Mouse (Mus musculus) olfactory bulb, adult 2 months (tissue): ENCODE measurements around the gene Slc2a5. TPM values are rescaled to one million over a fixed set of nuclear protein-coding genes. Genes with fewer than 3 reads are reported as not detected.
A peak's percentile ranks its signal among the peaks of the same experiment; 100 is the strongest.

Experiments
- H3K27ac ChIP-seq: fragments of 200-500 bp; 2 replicates; pipeline ENCODE4 v1.5.1; 2012; ENCODE audit warnings: low read depth, low read length; ENCODE audit not compliant: insufficient read depth
- H3K4me1 ChIP-seq: fragments of 200-500 bp; 2 replicates; pipeline ENCODE4 v1.6.1; 2012; ENCODE audit warnings: low read length; ENCODE audit not compliant: control insufficient read depth, insufficient read depth
- H3K4me3 ChIP-seq: fragments of 200-500 bp; 2 replicates; pipeline ENCODE4 v1.5.1; 2012; ENCODE audit warnings: mild to moderate bottlenecking, low read depth, low read length, moderate library complexity; ENCODE audit not compliant: insufficient read depth
- CTCF ChIP-seq: fragments of 200-500 bp; IDR thresholded peaks from 2 replicates; pipeline ENCODE4 v1.5.1; 2012; ENCODE audit warnings: low read depth, mild to moderate bottlenecking, low read length, moderate library complexity; ENCODE audit not compliant: insufficient read depth
- POLR2A ChIP-seq: fragments of 200-500 bp; IDR thresholded peaks from 2 replicates; pipeline ENCODE4 v1.6.1; 2012; ENCODE audit warnings: mild to moderate bottlenecking, low read depth, low read length, moderate library complexity; ENCODE audit not compliant: insufficient read depth
- WGBS: fragments of 180-500 bp; shearing (Covaris S2); methylation state at CpG from one replicate; pipeline ENCODE4 v1.1.7; 2018; 5-methylcytosine and 5-hydroxymethylcytosine counted together
- polyA plus RNA-seq: library from polyadenylated mRNA; stranded (reverse); fragments of >200 nt; gene quantifications from 2 replicates; pipeline ENCODE4 v1.2.4, GENCODE M21; 2012; ENCODE audit warnings: low replicate concordance; ENCODE audit not compliant: missing spikeins, insufficient read depth, insufficient read length

Gene Slc2a5
- polyA plus RNA-seq, 1 experiment: not detected

DNA sequence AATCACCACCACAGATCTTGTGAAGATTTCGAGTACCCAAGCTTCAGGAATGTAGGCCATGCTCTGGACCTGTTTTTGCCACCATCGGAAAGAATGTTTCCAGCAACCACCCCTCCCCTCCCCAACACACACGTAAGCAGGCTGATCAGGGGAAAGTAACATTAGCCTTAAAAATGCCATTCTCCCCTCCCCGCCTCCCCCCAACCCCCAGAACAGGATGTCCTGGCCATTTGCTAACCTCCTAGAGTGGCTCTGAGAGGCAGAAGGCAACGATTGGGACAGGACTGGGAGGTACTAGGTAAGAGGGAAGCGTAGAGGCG is 32.3 kb upstream of the Slc2a5 start:
- Histone ChIP-seq H3K4me3 (peak overlapping the region; percentile 53; the same call in 1 of the 2 replicates), H3K27ac (no peak overlapping the region), H3K4me1 (peaks cover 12% of the 10 kb centered on the region)
- WGBS: 4% methylated on average over 7 of the region's 7 CpGs
- TF ChIP-seq CTCF: no peak

DNA sequence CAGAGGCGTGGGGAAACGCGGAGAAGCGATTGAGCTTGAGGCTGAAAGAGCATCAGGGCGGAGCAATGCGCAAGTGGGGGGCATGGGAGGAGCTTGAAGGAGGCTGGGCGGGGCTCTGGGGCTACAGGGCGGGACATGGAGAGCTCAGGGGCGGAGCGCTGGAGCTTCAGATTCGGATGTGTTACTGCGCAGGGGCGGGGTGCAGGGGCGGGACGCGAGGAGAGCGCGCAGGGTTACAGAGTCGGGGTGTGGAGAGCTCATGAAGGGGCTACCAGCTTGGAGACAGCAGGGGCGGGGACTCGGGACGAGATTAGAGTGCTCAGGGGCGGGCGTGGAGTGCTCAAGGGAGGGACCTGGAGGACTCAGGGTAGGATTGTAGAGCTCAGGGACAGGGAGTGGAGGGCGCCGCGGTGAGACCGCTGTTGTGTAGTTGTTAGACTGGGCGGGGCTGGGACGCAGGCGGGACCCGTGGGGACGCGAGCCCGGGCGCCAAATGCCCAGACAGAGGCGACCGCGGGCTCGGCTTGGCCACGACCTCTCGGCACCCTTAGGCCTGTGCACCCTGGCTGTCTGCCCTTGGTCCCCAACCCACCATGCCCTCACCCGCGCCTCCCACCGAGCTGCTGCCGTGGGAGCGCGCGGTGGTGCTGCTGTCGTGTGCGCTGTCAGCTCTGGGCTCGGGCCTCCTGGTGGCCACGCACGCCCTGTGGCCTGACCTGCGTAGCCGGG is 31.8 kb upstream of the Slc2a5 start, which contains the start of gene Gpr157:
Gpr157 (plus strand) TSS at position 205 of the 729 bp plus-strand sequence.
- H3K4me3 ChIP-seq: peak within 1 kb of the TSS; percentile 53
- peaks cover 12% of the 10 kb centered on the region for H3K4me1 ChIP-seq
- under 1% methylated on average over 55 of the region's 56 CpGs for WGBS
- H3K27ac ChIP-seq: no peak within 1 kb of the TSS
- TF ChIP-seq CTCF (no peak), POLR2A (no peak)

DNA sequence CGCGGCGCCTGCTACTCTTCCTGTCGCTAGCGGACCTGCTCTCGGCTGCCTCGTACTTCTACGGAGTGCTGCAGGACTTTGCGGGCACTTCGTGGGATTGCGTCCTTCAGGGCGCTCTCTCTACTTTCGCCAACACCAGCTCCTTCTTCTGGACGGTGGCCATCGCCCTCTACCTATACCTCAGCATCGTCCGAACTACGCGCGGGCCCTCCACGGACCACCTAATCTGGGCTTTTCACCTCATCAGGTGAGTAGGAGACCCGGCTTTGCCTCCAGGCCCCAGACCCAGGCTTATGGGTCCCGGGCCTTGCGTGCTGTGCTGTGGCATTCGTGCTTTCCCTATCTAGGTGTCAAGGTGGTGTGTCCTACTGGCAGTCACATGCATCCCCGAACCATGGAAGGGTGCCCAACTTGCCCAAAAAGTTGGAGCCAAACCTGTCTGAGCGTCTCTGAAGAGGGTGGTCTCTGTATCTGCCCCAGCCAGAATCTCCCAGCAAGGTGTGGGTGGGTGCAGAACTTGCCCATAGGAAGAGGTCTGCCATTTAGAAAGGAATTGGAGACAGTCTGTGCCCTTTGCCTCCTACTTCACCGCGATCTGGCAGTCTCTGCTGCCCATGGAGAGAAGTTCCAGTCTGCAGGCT is 31.1 kb upstream of the Slc2a5 start:
- peak overlapping the region; percentile 53 for H3K4me3 ChIP-seq
- 23% methylated on average over 29 of the region's 29 CpGs for WGBS
- no peak overlapping the region for H3K27ac ChIP-seq
- TF ChIP-seq CTCF: no peak
- peaks cover 12% of the 10 kb centered on the region for H3K4me1 ChIP-seq

DNA sequence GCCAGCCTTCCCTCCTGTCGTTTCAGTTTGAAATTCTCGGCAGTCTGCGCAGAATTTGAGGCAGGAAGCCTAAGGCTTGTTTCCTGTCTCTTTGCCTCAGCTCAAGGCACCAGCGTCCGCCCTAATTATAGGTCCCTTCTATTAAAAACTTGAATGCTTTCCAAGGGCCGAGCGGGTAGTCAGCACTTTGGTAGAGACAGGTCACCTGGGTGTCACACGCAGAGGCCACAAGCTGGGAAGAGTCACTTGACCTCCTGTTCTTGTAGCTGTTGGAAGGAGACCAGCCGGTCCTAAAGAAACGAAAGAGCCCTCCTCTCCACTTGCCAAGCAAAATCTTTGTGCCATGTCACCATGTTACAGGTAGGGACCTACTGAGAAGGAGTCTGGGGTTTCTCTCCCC is 30.0 kb upstream of the Slc2a5 start:
- no peak overlapping the region for H3K27ac ChIP-seq
- no peak overlapping the region for H3K4me3 ChIP-seq
- peaks cover 12% of the 10 kb centered on the region for H3K4me1 ChIP-seq
- TF ChIP-seq POLR2A (no peak), CTCF (no peak)
- 59% methylated on average over 10 of the region's 10 CpGs for WGBS

DNA sequence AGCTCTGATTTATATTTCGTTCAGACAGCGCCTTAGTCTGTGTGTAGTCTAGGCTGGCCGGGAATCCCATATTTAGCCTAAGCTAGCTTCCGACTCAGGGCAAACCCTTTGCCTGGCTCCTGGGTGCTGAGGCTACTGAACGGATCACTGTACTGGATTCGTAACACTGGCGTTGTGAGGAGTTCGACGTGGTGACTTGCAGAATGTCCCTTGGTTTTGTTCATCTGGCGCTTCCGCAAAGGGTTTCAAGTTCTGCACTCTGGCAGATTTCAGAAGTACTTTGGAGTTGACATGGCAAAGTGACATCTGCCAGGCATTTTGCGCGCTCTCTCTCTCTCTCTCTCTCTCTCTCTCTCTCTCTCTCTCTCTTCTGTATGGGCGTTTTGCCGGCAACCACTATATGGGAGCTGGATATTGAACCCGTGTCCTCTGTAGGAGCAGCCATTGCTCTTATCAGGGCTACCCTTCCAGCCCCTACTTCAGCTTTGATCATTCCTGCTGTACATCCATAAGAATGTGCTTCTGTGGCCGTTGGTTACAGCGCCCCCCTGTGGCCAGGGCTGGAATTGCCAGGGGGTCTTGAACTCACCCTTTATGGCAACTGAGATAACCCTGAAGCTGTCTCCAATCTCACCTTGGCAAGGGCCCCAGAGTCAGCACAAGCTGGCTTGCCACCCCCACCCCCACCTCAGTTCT is 27.0 kb upstream of the Slc2a5 start:
- no peak overlapping the region for H3K4me3 ChIP-seq

DNA sequence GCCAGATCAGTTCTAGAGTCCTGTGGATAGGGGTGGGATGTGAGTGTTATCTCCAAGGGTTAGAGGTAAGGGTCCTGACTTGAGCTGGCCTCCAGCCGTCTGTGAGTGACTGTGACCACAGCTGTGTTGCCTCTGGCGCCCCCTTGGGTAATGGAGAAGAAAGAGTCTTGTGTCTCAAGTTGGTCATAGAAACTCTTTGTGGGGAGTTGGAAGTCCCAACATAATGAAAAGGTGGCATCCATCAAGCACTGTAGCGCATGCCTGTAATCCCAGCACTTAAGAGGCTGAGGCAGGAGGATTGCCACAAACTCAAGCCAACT is 26.5 kb upstream of the Slc2a5 start:
- H3K4me1 ChIP-seq: peaks cover 12% of the 10 kb centered on the region
- H3K27ac ChIP-seq: no peak overlapping the region
- no peak for TF ChIP-seq CTCF
- no peak for TF ChIP-seq POLR2A
- no peak overlapping the region for H3K4me3 ChIP-seq
- WGBS: 55% methylated on average over 3 of the region's 3 CpGs

More for the DNA sequence above, 27.0 kb upstream of the Slc2a5 start:
- peaks cover 12% of the 10 kb centered on the region for H3K4me1 ChIP-seq
- 84% methylated on average over 18 of the region's 18 CpGs for WGBS
- H3K27ac ChIP-seq: no peak overlapping the region
- TF ChIP-seq POLR2A: no peak
- peak; percentile 79 for TF ChIP-seq CTCF

DNA sequence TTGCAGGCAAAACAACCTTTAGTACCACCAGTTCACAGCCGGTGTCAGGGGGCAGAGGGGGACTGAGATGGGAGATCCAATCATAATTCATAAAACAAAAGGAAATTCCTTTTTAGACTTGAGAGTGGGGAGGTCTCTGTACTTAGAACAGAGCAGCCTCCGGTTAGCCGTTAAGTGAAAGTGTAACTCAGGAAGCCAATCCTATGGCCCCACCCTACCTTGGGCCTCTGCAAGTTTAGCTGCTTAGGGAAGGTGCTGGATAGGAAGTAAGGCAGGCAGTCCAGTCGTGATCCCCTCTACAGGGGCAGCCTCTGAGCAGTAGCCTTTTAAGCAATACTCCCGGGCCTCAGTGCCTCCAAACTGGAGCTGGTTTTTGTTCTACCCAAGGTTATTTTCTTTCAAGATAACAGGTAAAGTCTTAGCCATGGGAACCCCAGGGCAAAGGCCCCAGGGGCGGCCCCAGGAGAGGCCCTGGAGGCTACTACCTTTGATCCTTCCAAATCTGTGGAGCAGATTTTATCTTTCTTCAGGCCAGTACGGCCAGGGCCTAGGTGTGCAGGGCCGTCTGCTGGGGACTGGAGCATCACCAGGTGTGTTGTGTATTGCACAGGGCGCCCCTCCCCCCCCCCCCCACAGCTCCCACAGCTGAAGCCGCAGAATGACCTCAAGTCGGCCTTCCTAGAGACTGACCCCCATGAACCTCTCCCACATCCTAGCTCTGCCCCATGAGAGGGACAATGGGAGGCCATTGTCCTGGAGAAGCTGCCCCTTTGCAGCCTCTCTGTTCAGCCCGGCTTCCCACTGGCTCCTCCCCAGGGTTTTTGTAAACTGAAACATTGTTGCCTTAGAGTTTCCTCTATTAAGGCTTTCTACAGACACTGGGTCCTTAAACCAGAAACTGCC is 25.3 kb upstream of the Slc2a5 start:
- H3K4me3 ChIP-seq: no peak overlapping the region
- H3K27ac ChIP-seq: no peak overlapping the region
- TF ChIP-seq POLR2A (no peak), CTCF (no peak)
- WGBS: 71% methylated on average over 12 of the region's 12 CpGs
- H3K4me1 ChIP-seq: peaks cover 2% of the 10 kb centered on the region; the same call in 1 of the 2 replicates

DNA sequence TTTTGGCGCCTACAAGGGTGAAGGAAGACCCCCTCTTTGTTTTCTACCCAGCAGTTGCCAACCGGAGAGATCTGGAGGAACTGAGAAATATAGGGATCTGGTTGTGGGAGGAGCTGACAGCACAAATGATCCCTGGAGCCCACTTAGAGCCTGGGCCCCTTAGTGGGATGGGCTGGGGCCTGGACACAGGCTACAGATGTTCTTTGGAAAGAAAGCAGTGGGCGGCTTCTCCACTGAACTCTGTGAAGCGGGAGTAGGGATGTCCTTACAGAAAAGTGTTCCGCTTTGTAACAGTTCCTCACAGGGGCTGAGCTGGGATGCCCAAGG is 24.7 kb upstream of the Slc2a5 start:
- TF ChIP-seq CTCF (no peak), POLR2A (no peak)
- H3K27ac ChIP-seq: no peak overlapping the region
- H3K4me1 ChIP-seq: no peaks in the 10 kb centered on the region
- 75% methylated on average over 5 of the region's 5 CpGs for WGBS
- H3K4me3 ChIP-seq: no peak overlapping the region

DNA sequence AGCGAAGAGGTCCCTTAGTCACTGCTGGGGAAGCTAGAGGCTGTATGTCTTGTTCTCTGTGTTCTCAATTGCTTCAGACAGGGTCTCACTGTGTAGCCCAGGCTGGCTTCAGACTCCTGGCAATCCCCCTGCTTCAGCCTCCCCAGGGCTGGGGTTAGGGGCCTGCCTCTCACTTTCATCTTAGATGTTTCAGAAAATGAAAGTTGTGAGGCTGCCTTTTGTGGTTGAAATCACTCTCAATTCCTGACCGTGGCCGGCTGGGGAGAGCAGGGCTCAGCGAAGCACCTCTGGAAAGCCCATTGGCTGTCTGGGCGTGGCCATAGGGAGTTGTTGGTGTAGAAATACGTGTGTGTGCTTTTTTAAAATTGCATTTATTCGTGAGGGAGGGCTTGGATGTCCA is 22.8 kb upstream of the Slc2a5 start:
- Histone ChIP-seq H3K4me3 (no peak overlapping the region), H3K4me1 (peaks cover 1% of the 10 kb centered on the region; the same call in 1 of the 2 replicates), H3K27ac (no peak overlapping the region)
- WGBS: 91% methylated on average over 7 of the region's 7 CpGs
- TF ChIP-seq CTCF: no peak
- TF ChIP-seq POLR2A: no peak
